Mouse (Mus musculus) ovary, postnatal 10 days (tissue): ENCODE measurements around the gene Rpl41.
"Not testable (repeated sequence)": the region's sequence is repeated elsewhere in the genome, so short reads cannot be mapped to it uniquely, and the experiment has no call there.

Experiments used
- DNase-seq: peaks from one replicate; pipeline ENCODE4 v3.0.0; 2022; ENCODE audit warnings: low spot score

Gene Rpl41

GRCm38 (mm10) chr10:128524732-128525662 lies 24.1 kb downstream of the Rpl41 start:
- DNase-seq, result peak; percentile 46

- DNase-seq, result no peak
These were observed 24.9 kb downstream of the Rpl41 start for GRCm38 (mm10) chr10:128524111-128524731.

GRCm38 (mm10) chr10:128522351-128522750 lies 26.8 kb downstream of the Rpl41 start:
- DNase-seq, result no peak

GRCm38 (mm10) chr10:128520591-128520990 lies 28.5 kb downstream of the Rpl41 start:
- no peak for DNase-seq

GRCm38 (mm10) chr10:128518833-128519232 lies 30.3 kb downstream of the Rpl41 start:
- DNase-seq, result no peak

GRCm38 (mm10) chr10:128516677-128517076 lies 32.4 kb downstream of the Rpl41 start:
- no peak for DNase-seq

- DNase-seq, result no peak
These were observed 33.1 kb downstream of the Rpl41 start for GRCm38 (mm10) chr10:128516029-128516428.

- no peak for DNase-seq
These were observed 34.1 kb downstream of the Rpl41 start for GRCm38 (mm10) chr10:128515044-128515443.

- no peak for DNase-seq
These were observed 37.3 kb downstream of the Rpl41 start for GRCm38 (mm10) chr10:128511761-128512160.

GRCm38 (mm10) chr10:128511189-128511588 lies 37.9 kb downstream of the Rpl41 start:
- no peak for DNase-seq

- no peak for DNase-seq
These were observed 38.8 kb downstream of the Rpl41 start for GRCm38 (mm10) chr10:128510301-128510700.

- no peak for DNase-seq
These were observed 39.3 kb downstream of the Rpl41 start for GRCm38 (mm10) chr10:128509831-128510230.

- DNase-seq, result no peak
These were observed 39.9 kb downstream of the Rpl41 start for GRCm38 (mm10) chr10:128509203-128509602.

GRCm38 (mm10) chr10:128508260-128508659 lies 40.8 kb downstream of the Rpl41 start:
- no peak for DNase-seq

- no peak for DNase-seq
These were observed 43.1 kb downstream of the Rpl41 start for GRCm38 (mm10) chr10:128505974-128506373.

GRCm38 (mm10) chr10:128505371-128505667 lies 43.8 kb downstream of the Rpl41 start:
- not testable (repeated sequence) for DNase-seq

- no peak for DNase-seq
These were observed 44.3 kb downstream of the Rpl41 start for GRCm38 (mm10) chr10:128504641-128505370.

GRCm38 (mm10) chr10:128504012-128504411 lies 45.1 kb downstream of the Rpl41 start:
- no peak for DNase-seq

GRCm38 (mm10) chr10:128503532-128503931 lies 45.6 kb downstream of the Rpl41 start:
- no peak for DNase-seq

GRCm38 (mm10) chr10:128502341-128502740 lies 46.8 kb downstream of the Rpl41 start:
- no peak for DNase-seq

GRCm38 (mm10) chr10:128499116-128499671 lies 49.9 kb downstream of the Rpl41 start:
- DNase-seq, result peak; percentile 56

GRCm38 (mm10) chr10:128498590-128498989 lies 50.5 kb downstream of the Rpl41 start, which contains the start of gene Myl6b:
Myl6b (minus strand) TSS chr10:128498685.
- DNase-seq, result peak; percentile 73
